Mouse (Mus musculus) embryonic fibroblast, embryonic 13.5 days (primary cell): ENCODE results near the gene Edem1.

Experiments
- CTCF ChIP-seq: IDR thresholded peaks from 2 replicates; pipeline ENCODE4 v1.5.1; 2011; ENCODE audit warnings: mild to moderate bottlenecking, control low read depth, low read length, moderate library complexity, borderline replicate concordance; ENCODE audit not compliant: insufficient read depth
- POLR2A ChIP-seq: IDR thresholded peaks from 2 replicates; pipeline ENCODE4 v1.6.1; 2011; ENCODE audit warnings: low read depth, mild to moderate bottlenecking, control low read depth, low read length, moderate library complexity

DNA sequence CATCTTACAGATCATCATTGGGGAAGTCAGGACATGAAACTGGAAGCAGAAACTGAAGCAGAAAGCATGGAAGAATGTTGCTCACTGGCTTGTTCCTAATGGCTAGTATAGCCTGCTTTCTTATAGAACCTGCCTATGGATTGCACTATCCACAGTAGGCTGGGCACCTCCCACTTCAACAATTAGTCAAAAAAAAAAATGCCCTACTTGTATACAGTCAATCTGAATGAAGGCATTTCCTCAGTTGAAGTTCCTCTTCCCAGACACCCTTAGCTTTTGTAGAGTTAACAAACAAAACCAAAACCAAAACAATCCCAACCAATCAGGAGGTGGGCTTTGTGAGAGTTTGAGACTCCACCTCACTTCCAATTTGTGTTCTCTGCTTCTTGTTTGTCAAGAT, 73.7 kb downstream of the Edem1 start:
- TF ChIP-seq CTCF (no peak), POLR2A (no peak)
